Mouse (Mus musculus): ENCODE data around the gene Rbm46. TPM values are rescaled to one million over a fixed set of nuclear protein-coding genes. Genes with fewer than 3 reads are reported as not detected.

Rbm46 gene
- 6.1 TPM for polyA plus RNA-seq (2014; fragmentation: Illumina TruSeq; extraction: RNeasy Lipid Tissue Mini Kit (QIAGEN cat#74804))

DNA sequence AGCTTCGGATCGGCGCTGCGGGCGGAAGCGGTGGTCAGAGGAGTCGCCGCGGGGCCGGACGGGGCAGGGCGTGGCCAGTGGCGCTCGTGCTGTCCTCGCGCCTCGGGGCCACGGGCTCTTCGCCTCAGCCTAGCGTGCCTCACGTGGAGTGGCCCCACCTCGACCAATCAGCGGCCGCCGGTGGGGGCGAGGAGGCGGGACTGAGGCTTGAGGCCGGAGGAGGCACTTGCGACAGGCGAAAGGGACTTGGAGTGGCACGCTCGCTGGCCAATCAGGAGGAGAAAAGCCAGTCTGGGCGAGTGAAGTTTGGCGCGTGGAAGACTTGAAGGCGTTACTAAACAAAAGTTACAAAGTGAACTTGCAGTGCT lies at the start of gene Rbm46:
TSS of gene Rbm46 (minus strand) at position 112 of the 368 bp plus-strand sequence.

DNA sequence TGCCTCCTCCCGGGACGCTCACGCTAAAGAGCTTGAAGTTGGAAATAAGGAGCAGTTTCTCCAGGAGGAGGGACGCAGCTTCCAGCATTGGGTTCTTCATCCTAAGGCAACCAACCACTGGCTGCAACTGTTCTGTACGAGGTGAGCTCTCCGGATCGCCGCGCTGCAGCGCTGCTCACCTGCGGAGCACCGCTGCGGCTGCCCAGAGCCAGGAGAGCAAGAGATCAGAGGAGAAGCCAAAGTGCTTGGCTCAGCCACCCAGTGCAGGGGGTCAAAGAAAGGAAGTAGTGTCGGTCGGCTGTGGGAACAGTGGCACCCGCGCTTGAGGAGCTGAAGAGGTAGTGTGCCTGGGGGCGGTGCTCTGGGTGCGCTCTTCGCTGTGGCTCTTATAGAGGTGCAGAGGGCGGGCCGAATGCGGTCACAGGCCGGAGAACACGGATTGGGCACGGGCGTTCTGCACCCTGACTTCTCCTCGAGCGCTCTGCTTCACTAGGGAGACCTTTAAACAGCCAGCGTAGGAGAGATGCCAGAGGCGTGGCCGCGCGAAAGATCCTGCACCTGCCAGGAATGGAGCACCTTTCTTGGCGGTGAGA lies 27.4 kb upstream of the Rbm46 start, which contains the start of gene Lrat:
TSS of gene Lrat (minus strand) at position 361 of the 593 bp plus-strand sequence.

Other genes with a start within 250 kb of the Rbm46 start
- 62.3 TPM for gene Lrat, start 27.5 kb upstream of the Rbm46 start, polyA plus RNA-seq (2014; fragmentation: Illumina TruSeq; extraction: RNeasy Lipid Tissue Mini Kit (QIAGEN cat#74804))
- not detected for gene Fgg, start 131.2 kb upstream of the Rbm46 start, polyA plus RNA-seq (2014; fragmentation: Illumina TruSeq; extraction: RNeasy Lipid Tissue Mini Kit (QIAGEN cat#74804))
- gene Fga, start 149.6 kb upstream of the Rbm46 start, polyA plus RNA-seq (2014; fragmentation: Illumina TruSeq; extraction: RNeasy Lipid Tissue Mini Kit (QIAGEN cat#74804)) = not detected
- not detected for gene Fgb, start 173.4 kb upstream of the Rbm46 start, polyA plus RNA-seq (2014; fragmentation: Illumina TruSeq; extraction: RNeasy Lipid Tissue Mini Kit (QIAGEN cat#74804))
- 32.0 TPM for gene Plrg1, start 179.0 kb upstream of the Rbm46 start, polyA plus RNA-seq (2014; fragmentation: Illumina TruSeq; extraction: RNeasy Lipid Tissue Mini Kit (QIAGEN cat#74804))